Mouse (Mus musculus): ENCODE data around the gene Dmd. TPM values are rescaled to one million over a fixed set of nuclear protein-coding genes. Genes with fewer than 3 reads are reported as not detected.

The Dmd gene
- 1 to 10 TPM in 1 of 2 experiments, under 1 TPM in 1; 0.20 to 3.6 TPM for polyA plus RNA-seq (2017; shearing (Covaris generic))

GRCm38 (mm10) chrX:82948630-82949029, at the start of gene Dmd:
TSS of gene Dmd (plus strand) at chrX:82948870.

GRCm38 (mm10) chrX:83487598-83487997, 538.9 kb downstream of the Dmd start, which contains the start of gene Tsga8:
TSS of gene Tsga8 (minus strand) at chrX:83487924.

DNA sequence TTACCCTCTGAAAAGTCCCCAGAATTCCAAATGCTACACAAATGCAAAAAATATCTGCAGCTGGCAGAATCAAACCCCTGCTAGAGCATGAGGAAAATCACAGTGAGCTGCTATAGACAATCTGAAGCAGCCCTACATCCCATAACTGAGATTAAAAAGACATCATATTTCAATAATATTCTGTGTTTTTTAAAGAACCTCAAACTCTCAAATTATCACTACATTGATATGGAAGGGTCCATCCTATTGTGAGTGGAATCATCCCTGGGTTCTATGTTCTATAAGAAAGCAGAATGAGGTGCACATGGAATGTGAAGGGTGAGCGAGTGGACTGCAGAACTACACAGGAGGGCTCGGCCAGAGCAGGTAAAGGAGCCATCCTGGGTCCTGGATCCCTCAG, 2300.7 kb downstream of the Dmd start, which contains the start of gene Fthl17a:
TSS of gene Fthl17a (plus strand) at position 301 of the 400 bp plus-strand sequence.

All from inflammation-experienced regulatory T-cells (primary cell).